Mouse (Mus musculus): ENCODE results near the gene Snap91. TPM values are rescaled to one million over a fixed set of nuclear protein-coding genes. Genes with fewer than 3 reads are reported as not detected.

Gene Snap91
- polyA plus RNA-seq (2015; fragmentation: Nextera tagmentation; extraction: Ambion mirVana), result 3.5 and 4.9 TPM in 2 replicates

DNA sequence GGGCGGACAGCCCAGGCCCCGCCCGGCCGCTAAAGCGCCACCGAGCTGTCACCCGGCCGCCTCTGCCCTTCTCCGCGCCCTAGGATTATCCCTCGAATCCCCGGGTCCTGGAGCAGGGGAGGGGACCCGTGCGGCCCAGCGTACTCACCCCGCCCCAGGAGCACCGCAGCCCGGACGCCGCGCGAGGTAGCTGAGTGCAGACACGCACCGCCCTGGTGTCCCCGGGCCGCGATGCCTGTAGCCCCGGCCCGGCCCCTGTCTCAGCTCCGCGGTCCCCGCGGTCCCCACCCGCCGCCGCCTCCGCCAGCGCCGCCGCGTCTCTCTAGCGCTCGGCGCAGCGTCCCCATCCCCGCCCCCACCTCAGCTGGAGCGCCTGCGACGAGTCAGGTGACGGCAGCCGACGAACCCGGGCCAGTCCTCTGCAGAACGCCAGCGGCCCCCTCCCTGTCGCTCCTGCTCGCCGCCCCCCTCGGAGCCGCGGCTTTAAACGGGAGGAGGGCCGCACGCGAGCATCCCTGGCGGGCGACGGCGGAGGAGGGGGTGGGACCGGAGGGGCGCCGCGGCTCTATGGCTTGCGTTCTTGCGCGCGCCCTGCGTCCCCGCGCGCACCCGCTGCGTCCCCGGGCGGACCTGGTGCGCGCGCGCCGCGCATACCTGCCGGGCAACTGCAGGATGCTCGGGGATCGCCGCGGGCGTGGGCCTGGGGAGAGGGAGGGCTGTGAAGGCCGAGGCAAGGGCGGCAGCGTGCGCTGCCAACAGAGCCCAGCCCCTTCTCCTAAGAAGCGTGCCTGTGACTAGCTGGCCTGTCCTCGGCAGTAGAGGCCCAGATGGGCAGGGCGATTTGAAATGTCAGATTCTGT, at the start of gene Snap91:
Gene Snap91, minus strand, starts transcription at position 542 of the 860 bp plus-strand sequence.
- peak within 1 kb of the TSS; percentile 57 for H3K9ac ChIP-seq (ENCODE audit: low read length)
- peaks cover 8% of the 10 kb centered on the region; the same call in 1 of the 2 replicates for H3K4me1 ChIP-seq (ENCODE audit: control insufficient read depth, insufficient read depth, low read length)
- H3K27ac ChIP-seq (ENCODE audit: low read length), result no peak within 1 kb of the TSS
- peak within 1 kb of the TSS; percentile 67 for H3K4me3 ChIP-seq (replicated peaks; ENCODE audit: low read length)
- peak within 1 kb of the TSS; percentile 99 for H3K4me2 ChIP-seq (ENCODE audit: low read depth, low read length)
- ATAC-seq (ENCODE audit: insufficient read depth, low FRiP score), result peak; percentile 66
- no peaks in the 10 kb centered on the region for H3K9me3 ChIP-seq (replicated peaks; ENCODE audit: control insufficient read depth, low read length)
- H3K27me3 ChIP-seq (ENCODE audit: control insufficient read depth, insufficient read depth, low read length), result peaks cover 46% of the 10 kb centered on the region
- WGBS, result under 1% methylated on average over 104 of the region's 104 CpGs
- H3K36me3 ChIP-seq (ENCODE audit: control insufficient read depth, insufficient read depth, low read length), result no peaks in the 10 kb centered on the region

DNA sequence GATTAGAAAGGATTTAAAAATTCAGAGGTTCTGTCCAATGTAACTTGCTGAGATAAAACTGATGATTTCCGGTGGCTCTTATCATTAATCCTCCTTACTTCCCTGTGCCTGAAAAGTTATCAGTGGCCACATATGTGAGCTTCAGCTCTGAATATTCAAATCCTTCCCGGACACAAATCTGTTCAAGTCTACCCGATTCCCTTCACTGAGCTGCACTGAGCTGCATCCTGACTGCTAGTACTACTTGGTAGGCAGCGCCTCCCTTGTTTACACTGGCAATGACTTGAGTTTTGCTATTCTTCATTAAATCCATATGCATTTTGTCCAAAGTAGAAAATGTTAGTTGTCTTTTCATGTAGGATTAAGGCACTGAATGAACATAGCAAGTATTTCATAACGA, 46.1 kb upstream of the Snap91 start:
- Histone ChIP-seq H3K36me3 (ENCODE audit: control insufficient read depth, insufficient read depth, low read length) (no peaks in the 10 kb centered on the region), H3K9ac (ENCODE audit: low read length) (no peak overlapping the region), H3K9me3 (replicated peaks; ENCODE audit: control insufficient read depth, low read length) (no peaks in the 10 kb centered on the region), H3K4me2 (ENCODE audit: low read depth, low read length) (no peak overlapping the region), H3K4me3 (replicated peaks; ENCODE audit: low read length) (no peak overlapping the region), H3K4me1 (ENCODE audit: control insufficient read depth, insufficient read depth, low read length) (no peaks in the 10 kb centered on the region), H3K27ac (ENCODE audit: low read length) (no peak overlapping the region), H3K27me3 (ENCODE audit: control insufficient read depth, insufficient read depth, low read length) (no peaks in the 10 kb centered on the region)
- no peak for ATAC-seq (ENCODE audit: insufficient read depth, low FRiP score)
- whole genome bisulfite sequencing, result 83% methylated on average over 5 of the region's 5 CpGs

DNA sequence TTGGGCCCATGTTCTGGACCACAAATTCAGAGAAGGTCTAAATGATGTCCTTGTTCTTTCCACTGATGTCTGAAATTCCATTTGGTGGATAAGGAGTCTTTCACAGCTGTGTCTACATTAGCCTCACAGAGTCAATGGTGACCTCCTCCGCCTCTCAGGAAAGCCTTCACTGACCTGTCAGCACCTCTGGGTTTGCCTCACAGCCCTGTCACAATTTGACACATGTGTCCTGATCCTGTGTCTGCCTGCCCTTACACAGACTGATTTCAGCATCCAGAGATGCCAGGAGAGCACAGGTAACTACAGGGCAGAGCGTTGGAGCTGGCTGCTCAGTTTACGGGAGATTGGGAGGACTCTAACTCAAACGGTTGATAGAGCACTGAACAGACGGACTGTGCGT, 45.2 kb upstream of the Snap91 start:
- Histone ChIP-seq H3K9ac (ENCODE audit: low read length) (no peak overlapping the region), H3K27me3 (ENCODE audit: control insufficient read depth, insufficient read depth, low read length) (no peaks in the 10 kb centered on the region), H3K9me3 (replicated peaks; ENCODE audit: control insufficient read depth, low read length) (no peaks in the 10 kb centered on the region), H3K4me1 (ENCODE audit: control insufficient read depth, insufficient read depth, low read length) (no peaks in the 10 kb centered on the region), H3K27ac (ENCODE audit: low read length) (no peak overlapping the region), H3K36me3 (ENCODE audit: control insufficient read depth, insufficient read depth, low read length) (no peaks in the 10 kb centered on the region), H3K4me3 (replicated peaks; ENCODE audit: low read length) (no peak overlapping the region), H3K4me2 (ENCODE audit: low read depth, low read length) (no peak overlapping the region)
- 70% methylated on average over 6 of the region's 6 CpGs for WGBS
- no peak for ATAC-seq (ENCODE audit: insufficient read depth, low FRiP score)

DNA sequence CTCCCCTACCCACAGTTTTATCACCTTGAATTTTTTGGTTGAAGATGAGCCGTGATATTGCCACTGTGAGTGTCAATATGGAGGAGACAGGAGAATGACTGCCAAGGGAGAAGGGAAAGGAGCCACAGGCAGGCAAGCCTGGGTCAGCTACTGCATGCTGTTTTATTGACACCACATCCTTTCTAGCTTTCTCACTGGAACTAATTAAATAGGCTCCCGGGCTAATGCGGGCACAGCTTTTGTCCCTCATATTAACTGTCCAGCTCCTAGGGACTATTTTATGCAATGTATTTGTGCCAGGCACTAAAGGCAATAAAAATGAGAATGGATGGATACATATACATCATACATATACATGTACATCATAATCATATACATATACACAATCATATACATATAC, 42.0 kb upstream of the Snap91 start:
- H3K4me1 ChIP-seq (ENCODE audit: control insufficient read depth, insufficient read depth, low read length), result no peaks in the 10 kb centered on the region

DNA sequence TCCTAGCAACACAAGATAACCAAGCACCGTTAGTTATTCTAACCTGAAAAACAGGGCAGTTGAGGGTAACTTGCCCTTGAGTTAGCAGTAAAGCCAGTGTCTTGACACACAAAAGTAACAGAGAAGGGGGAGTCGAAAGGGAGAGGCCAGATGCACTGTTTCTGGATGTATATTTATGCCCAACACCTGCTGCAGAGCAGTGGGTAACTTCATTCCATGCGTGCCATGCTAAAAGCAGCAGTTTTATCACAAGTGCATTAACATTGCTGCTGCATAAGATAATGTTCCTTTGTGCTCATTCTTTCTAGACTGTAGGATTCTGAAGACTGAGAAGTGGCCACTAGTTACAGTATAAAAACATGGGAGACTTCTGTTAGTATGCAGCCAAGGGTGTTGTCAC, 36.1 kb upstream of the Snap91 start:
- Histone ChIP-seq H3K9ac (ENCODE audit: low read length) (no peak overlapping the region), H3K27ac (ENCODE audit: low read length) (no peak overlapping the region), H3K4me3 (replicated peaks; ENCODE audit: low read length) (no peak overlapping the region), H3K27me3 (ENCODE audit: control insufficient read depth, insufficient read depth, low read length) (no peaks in the 10 kb centered on the region), H3K4me1 (ENCODE audit: control insufficient read depth, insufficient read depth, low read length) (no peaks in the 10 kb centered on the region), H3K9me3 (replicated peaks; ENCODE audit: control insufficient read depth, low read length) (no peaks in the 10 kb centered on the region), H3K4me2 (ENCODE audit: low read depth, low read length) (no peak overlapping the region), H3K36me3 (ENCODE audit: control insufficient read depth, insufficient read depth, low read length) (no peaks in the 10 kb centered on the region)
- 67% methylated on average over 3 of the region's 3 CpGs for WGBS
- no peak for ATAC-seq (ENCODE audit: insufficient read depth, low FRiP score)

More for the DNA sequence above, 42.0 kb upstream of the Snap91 start:
- 77% methylated on average over 3 of the region's 3 CpGs for WGBS
- Histone ChIP-seq H3K27ac (ENCODE audit: low read length) (no peak overlapping the region), H3K4me2 (ENCODE audit: low read depth, low read length) (no peak overlapping the region), H3K9ac (ENCODE audit: low read length) (no peak overlapping the region), H3K9me3 (replicated peaks; ENCODE audit: control insufficient read depth, low read length) (no peaks in the 10 kb centered on the region), H3K36me3 (ENCODE audit: control insufficient read depth, insufficient read depth, low read length) (no peaks in the 10 kb centered on the region), H3K4me3 (replicated peaks; ENCODE audit: low read length) (no peak overlapping the region), H3K27me3 (ENCODE audit: control insufficient read depth, insufficient read depth, low read length) (no peaks in the 10 kb centered on the region)
- ATAC-seq (ENCODE audit: insufficient read depth, low FRiP score), result no peak

DNA sequence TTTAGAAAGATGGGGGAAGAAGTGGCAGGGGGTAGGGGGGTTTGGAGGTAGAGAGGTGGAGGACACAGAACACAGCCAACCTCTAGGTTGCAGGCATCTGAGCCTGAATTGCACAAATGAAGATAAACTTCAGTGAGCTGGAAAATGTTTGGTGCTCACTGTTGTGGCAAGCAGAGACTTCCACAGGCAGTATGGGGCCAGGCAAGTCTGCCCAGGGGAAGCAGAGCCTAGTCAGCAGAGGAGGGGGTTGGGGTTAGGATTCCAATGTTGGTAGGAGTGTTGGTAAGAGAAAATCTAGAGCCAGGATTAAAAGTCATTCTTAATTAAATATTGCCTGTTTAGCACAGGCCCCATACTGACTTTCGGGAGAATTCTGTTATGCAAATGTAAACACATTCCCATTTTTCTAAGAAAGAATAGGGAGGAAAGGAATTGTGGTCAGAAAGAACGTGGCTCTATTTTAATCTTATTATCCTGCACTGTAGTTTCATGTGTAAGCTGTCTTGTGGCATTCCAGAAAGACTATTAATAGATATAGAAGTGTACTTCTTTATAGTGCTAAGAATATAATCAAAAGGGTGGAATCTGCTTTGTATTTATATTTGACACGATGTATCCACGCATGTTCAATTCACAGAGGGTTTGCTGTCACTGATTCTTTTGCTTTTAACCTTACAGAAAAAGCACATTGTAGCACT, 19.2 kb upstream of the Snap91 start:
- H3K4me2 ChIP-seq (ENCODE audit: low read depth, low read length), result no peak overlapping the region
- H3K27me3 ChIP-seq (ENCODE audit: control insufficient read depth, insufficient read depth, low read length), result no peaks in the 10 kb centered on the region
- H3K9me3 ChIP-seq (replicated peaks; ENCODE audit: control insufficient read depth, low read length), result no peaks in the 10 kb centered on the region
- no peaks in the 10 kb centered on the region for H3K4me1 ChIP-seq (ENCODE audit: control insufficient read depth, insufficient read depth, low read length)
- no peak for ATAC-seq (ENCODE audit: insufficient read depth, low FRiP score)
- H3K27ac ChIP-seq (ENCODE audit: low read length), result no peak overlapping the region
- no peak overlapping the region for H3K9ac ChIP-seq (ENCODE audit: low read length)
- no peaks in the 10 kb centered on the region for H3K36me3 ChIP-seq (ENCODE audit: control insufficient read depth, insufficient read depth, low read length)
- H3K4me3 ChIP-seq (replicated peaks; ENCODE audit: low read length), result no peak overlapping the region
- WGBS, result 44% methylated on average over 4 of the region's 4 CpGs

DNA sequence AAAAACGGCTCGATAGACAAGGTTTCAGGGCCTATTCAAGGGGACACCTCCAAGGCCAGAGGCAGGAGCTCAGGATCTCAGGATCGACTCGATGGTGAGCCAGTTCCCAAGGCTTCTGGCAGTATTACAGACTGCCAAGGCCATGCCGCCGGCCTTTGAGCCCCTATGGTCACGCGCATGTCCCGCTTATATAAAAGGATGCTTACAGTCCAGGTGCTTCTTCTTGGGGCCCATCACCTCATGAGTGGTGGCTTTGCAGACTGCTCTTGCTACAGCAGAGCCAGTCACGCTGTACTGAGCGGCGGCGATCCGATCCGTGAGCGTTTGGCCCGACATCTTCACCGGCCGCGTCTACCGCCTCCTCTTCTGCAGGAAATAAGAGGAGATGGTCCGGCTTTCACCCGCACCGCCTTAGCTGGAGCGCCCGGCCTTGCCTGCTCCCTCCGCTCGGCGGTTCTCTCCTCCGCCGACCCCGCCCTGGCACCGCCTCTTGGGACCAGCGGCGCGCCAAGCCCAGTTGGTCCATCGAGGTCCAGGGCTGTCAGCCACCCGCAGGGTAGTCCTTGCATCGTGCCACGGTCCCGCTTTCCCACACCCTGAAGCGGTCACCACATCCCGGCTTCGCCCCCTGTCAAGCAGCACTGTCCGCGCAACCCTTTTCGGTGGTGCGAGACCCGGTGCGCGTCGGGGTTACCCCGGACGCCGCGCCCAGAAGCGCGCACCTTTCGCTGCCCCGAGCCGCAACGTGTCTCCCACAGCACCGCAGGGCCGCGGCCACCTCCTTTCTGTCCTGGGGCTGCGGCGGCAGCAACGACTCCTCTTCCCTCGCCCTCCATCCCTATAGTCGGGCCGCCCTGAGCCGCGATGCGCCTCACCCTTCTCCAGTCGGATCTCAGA, 990 bp downstream of the Snap91 start:
- H3K9me3 ChIP-seq (replicated peaks; ENCODE audit: control insufficient read depth, low read length), result no peaks in the 10 kb centered on the region
- no peak overlapping the region for H3K27ac ChIP-seq (ENCODE audit: low read length)
- H3K4me2 ChIP-seq (ENCODE audit: low read depth, low read length), result peak overlapping the region; percentile 99
- peaks cover 46% of the 10 kb centered on the region for H3K27me3 ChIP-seq (ENCODE audit: control insufficient read depth, insufficient read depth, low read length)
- ATAC-seq (ENCODE audit: insufficient read depth, low FRiP score), result peak; percentile 58
- WGBS, result 2% methylated on average over 75 of the region's 75 CpGs
- H3K4me3 ChIP-seq (replicated peaks; ENCODE audit: low read length), result peak overlapping the region; percentile 67
- peaks cover 8% of the 10 kb centered on the region; the same call in 1 of the 2 replicates for H3K4me1 ChIP-seq (ENCODE audit: control insufficient read depth, insufficient read depth, low read length)
- H3K36me3 ChIP-seq (ENCODE audit: control insufficient read depth, insufficient read depth, low read length), result no peaks in the 10 kb centered on the region
- peak overlapping the region; percentile 57 for H3K9ac ChIP-seq (ENCODE audit: low read length)

DNA sequence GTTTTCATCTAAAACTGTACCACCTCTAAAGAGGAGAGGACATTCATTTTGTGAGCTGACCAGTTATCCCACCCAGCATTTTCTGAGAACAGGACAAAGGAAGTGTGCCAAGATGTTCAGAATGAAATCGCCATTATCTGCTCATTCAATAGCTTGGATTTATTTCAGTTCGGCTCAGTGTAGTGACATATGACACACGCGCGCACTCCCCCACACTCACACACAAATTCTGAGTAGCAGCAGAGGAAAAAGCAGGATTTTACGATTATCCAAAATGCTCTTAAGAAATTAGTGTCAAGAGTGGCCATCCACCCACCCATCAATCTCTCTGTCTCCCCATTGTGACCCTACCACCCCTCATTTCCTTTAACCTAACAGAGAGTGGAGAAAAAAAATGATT, 1.7 kb downstream of the Snap91 start:
- Histone ChIP-seq H3K9ac (ENCODE audit: low read length) (no peak overlapping the region), H3K27me3 (ENCODE audit: control insufficient read depth, insufficient read depth, low read length) (peaks cover 46% of the 10 kb centered on the region), H3K9me3 (replicated peaks; ENCODE audit: control insufficient read depth, low read length) (no peaks in the 10 kb centered on the region), H3K4me1 (ENCODE audit: control insufficient read depth, insufficient read depth, low read length) (peaks cover 8% of the 10 kb centered on the region; the same call in 1 of the 2 replicates), H3K4me2 (ENCODE audit: low read depth, low read length) (no peak overlapping the region), H3K27ac (ENCODE audit: low read length) (no peak overlapping the region), H3K36me3 (ENCODE audit: control insufficient read depth, insufficient read depth, low read length) (no peaks in the 10 kb centered on the region), H3K4me3 (replicated peaks; ENCODE audit: low read length) (no peak overlapping the region)
- no peak for ATAC-seq (ENCODE audit: insufficient read depth, low FRiP score)
- WGBS, result 64% methylated on average over 6 of the region's 6 CpGs

All from stomach, embryonic 16.5 days (tissue).